Mouse (Mus musculus): ENCODE data around the gene Mtg1.

Gene Mtg1

DNA sequence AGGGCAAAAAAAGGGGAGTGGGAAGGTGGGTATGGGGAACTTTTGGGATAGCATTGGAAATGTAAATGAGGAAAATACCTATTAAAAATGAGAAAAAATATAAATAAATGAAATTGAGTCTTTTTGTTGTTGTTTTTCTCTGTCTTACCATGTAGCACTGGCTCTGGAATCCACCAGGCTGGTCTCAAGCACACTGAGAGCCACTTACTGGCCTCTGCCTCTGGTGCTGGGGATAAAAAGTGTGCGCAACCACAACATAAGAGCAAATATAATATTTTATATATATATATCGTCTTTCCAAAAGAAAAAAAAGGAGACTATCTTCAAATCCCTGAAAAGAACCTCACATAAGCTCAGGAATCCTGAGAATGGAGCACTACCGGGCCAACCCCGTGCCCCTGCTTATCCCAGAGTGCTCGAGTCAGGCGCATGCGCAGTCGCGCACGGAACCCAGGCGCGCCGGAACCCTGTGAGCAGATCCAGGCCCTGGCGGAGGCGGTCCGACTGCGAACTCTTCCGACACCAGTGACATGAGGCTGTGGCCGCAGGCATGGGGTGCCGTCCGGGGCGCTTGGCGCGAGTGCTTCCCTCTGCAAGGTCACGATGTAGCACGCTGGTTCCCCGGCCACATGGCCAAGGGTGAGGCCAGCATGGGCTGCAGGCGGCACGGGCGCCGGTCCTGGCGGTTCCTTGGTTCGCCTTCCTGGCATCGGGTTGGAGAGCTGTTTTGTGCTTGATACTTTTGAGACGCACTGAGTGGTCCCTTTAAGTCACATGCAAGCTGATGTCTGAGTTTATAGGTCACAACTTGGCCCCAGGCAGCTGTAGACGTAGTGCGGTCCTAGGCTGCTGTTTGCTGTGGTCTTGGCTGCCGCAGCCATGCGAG is at the start of gene Mtg1:
Gene Mtg1, plus strand, starts transcription at position 430 of the 886 bp plus-strand sequence.
- peak; percentile 96 for DNase-seq (ENCODE audit: low read depth, low spot score)

DNA sequence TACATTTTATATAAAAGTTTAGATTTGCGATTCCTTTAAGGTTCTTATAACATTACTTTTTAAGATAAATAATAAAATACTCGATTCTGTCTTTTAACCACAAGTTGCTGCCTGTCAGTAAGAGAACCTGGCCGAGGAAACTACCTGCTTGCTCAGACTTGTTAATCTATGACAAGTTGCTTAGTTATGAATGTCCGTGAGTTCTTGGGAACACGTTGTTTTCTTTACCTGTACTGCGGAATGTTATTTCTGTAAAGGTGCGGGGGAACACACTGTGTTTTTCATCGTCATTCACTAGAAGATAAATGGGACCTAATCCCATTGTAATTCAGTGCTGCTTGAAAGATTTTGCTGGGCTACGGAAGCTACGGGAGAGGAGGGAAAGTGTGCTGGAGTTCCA is 46.8 kb upstream of the Mtg1 start:
- no peak for DNase-seq (ENCODE audit: low read depth, low spot score)

DNA sequence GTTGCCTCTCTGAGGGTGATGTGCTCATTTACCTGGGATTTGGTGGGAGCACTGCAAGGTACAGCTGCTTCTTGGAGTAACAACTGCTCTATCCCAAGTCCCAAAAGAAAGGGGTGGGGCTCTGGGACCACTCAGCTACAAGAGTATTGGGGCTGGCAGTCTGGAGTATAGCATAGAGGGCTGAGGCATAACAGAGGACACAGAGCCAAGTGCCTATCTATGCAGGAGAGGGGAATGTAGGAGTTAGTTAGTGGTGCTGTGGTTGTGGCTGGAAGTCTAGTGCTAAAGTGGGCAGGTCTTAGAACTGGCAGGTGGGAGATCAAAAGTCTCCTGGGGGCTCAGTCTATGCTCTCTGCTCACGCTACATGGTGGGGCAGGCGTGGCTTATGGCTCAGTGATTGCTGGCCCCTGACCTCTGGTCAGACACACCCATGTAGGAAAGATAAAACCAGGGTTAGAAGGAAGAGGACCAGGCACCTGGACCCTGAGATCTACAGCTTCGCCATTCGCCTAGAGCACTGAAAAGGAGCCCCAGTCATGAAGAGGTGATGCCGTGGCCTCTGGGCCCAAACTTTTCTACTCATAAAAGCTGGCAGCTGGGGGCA is 44.3 kb upstream of the Mtg1 start, which contains the start of gene Prap1:
Gene Prap1, plus strand, starts transcription at position 472 of the 605 bp plus-strand sequence.
- DNase-seq (ENCODE audit: low read depth, low spot score) = no peak

DNA sequence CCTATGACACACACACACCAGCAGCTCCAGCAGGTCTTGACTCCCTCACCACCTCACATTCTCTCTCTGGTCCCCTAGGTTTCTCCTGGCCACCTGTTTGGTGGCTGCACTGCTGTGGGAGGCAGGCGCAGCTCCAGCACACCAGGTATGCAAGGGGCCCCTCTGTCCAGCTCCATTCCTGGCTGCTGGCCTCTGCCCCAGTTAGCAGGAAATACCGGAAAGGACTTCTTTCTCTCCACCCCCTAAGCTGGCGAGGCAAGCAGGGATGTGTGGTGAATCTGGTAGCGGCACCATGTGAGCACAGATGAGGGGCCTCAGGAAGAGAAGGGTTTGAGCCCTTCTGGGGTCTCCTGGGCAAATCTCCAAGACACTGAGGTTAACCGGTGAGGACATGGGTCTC is 42.4 kb upstream of the Mtg1 start:
- DNase-seq (ENCODE audit: low read depth, low spot score) = no peak

DNA sequence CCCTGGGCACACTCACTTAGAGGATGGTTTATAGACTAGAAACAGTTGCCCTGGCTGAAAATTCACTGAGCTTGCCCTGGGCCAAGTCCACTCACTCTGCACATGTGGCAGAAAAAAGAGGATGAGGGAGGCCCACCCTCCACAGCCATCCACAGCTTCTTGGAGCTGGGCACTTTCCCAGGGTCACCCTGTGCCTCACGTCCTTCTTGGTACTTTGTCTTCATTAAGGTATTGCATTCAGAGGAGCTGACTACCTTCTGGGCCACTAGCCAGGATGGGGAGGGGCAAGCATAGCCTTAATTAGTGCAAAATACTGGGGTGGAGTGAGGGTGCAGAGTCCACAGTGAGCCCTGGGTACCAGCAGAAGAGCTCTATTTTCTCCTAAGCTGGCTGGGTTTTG is 41.8 kb upstream of the Mtg1 start:
- DNase-seq (ENCODE audit: low read depth, low spot score) = no peak

DNA sequence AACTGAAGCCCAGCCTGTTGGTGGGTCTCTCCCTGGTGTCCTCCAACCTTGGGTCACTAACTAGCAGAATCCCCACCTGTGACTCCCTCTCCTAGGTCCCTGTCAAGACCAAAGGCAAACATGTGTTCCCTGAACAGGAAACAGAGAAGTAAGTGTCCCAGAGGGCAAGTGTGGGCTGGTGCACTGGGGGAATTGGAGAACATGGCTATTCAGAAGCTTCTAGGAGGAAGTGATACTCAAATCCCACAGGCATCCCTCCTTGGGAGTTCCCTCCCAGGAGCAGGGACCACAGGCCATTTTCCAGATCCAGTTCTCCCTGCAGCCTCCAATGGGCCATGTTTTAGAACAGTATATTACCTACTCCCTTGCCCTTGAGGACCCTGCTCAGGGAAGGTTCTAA is 41.3 kb upstream of the Mtg1 start:
- no peak for DNase-seq (ENCODE audit: low read depth, low spot score)

DNA sequence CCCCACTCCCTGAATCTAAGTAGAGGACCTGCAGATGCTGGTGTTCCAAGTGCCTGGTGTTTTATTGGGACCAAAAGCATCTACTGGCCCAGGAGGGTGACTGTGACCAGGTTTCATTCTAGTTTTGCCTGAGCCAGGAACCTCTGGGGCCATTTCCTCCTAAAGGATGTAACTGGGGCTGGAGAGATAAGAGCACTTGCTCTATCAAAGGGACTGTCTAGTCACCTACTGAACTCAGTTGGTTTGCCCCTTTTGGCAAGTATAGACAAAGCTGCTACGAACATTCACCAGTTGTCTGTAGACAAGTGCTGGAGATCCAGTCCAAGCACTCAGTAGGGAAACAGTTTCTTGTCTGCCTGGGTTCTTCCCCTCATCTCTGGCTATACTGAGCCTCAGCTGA is 38.9 kb upstream of the Mtg1 start:
- no peak for DNase-seq (ENCODE audit: low read depth, low spot score)

DNA sequence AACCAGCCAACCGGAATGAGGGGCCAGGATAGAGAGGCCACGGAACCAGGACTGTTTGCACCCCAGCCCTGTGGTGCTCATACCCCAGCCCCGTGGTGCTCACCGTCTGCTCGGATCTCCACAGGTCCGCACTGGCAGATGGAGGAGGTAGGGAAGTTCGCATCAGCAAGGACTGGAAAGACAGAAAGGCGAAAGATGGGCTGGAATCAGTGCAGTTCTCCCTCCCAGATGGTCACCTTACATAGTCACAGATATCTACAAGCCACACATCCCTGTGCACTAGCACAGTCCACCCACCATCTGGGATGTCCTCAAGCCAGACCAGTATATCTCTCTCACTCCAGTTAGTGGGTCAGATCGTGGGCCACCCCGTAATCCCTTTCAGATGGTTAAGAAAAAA is 35.9 kb upstream of the Mtg1 start:
- no peak for DNase-seq (ENCODE audit: low read depth, low spot score)

DNA sequence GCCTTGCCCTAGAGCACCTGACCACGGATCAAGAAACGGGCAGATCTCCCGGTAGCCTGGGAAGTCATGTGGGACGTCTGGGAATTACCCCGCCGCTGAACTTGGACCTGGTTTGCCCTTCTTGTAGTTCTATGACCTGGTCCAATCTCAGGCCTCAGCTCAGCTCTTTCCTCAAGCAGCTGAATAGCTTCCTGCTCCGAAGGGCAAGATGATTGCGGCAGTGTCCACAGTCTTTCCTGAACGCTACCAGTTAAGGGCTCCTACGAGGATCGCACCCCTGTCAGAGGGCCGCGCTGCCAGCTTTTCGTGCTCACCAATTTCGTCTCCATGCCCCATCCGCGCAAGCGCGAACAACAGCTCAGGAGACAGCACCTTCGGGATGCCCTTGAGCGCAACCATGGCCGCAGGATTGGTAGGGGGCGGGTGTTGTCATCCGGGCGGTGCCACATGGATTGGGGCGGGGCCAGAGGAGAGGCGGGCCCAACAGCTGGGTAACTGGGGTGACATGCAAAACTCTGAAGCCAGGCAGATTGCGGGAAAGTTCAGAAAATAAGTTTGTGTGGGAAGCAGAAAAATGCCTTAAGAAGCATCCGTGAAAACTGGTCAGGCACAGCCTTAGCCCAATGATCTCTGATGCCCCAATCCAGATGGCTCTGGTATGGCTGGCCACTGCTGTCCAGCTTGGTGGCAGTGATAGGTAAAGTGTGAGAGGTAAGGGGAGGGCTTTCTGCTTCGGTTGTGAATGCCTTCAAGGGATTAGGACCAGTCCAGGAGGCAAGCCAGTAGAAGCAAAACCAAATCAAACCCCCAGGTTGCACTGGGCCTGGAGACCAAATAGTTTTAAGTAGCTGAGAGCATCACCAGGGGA is 35.1 kb upstream of the Mtg1 start, which contains the start of gene Fuom:
Gene Fuom, minus strand, starts transcription at position 449 of the 868 bp plus-strand sequence.
- peak; percentile 93 for DNase-seq (ENCODE audit: low read depth, low spot score)

DNA sequence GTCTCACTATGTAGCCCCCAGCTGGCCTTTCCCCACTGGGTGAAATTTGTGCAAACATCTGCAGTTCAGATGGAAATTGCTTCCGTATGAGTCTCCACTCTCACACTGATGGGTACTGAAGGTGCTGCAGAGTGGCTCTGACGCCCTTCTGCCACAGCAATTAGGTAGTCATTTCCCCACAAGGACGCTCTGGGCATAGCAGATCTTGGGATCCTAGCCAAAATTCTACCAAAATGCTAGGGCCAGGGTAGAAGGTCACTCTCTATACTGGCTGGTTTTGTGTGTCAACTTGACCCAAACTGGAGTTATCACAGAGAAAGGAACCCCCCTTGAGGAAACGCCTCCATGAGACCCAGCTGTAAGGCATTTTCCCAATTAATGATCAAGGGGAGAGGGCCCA is 33.4 kb upstream of the Mtg1 start:
- no peak for DNase-seq (ENCODE audit: low read depth, low spot score)

DNA sequence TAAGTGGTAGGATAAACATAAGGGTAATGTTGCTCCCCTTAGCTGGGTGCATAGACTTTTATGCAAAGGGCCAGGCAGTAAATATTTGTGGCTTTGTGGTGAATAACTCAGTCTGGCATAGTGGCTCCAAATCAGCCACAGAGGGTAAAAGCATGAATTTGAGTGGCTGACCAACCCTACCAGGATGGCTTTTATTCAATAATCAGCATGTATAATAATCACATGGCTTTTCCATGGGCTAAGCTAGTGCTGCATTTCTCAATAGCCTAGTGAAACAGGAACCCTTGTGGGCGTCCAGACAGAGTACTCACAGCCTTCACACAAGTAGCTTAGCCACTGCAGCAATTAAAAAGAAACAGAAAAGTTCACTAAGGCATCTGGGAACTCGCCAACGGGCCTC is 25.4 kb upstream of the Mtg1 start:
- no peak for DNase-seq (ENCODE audit: low read depth, low spot score)

DNA sequence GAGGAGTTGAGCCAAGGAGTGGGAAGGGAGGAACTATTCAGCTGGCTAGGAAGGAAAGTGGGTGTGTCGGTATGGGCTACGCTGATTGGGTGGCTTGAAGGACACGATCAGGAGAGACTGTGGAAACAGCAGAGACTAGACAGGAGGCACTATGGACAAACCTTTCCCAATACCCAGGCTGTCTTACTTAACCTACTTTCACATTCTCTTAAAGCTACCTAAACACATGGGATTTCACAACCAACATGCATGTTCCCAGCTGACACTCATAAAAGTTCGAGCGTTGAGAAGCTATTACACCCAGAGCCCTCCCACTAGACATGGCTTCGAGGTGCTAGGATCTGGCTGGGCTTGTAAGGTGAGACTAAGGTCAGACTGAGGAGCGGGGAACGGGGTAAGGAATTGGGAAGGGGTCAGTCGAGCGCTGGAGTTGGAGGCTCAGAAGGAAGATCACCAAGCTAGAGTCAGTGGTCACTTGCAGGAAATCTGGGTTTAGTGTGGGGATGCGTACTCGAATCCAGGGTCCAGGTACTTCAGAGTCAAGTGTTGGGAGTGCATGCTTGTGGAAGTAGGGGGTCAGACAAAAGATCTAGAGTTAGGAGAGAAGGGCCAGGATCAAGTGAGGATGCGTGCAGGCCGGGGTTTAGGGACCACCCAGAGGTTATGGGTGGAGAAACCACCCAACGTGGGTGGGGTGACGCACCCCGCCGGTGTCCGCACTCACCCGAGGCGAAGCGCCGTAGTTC is 21.6 kb upstream of the Mtg1 start, which contains the start of gene Paox:
Gene Paox, plus strand, starts transcription at position 217 of the 746 bp plus-strand sequence.
- peak; percentile 85 for DNase-seq (ENCODE audit: low read depth, low spot score)

DNA sequence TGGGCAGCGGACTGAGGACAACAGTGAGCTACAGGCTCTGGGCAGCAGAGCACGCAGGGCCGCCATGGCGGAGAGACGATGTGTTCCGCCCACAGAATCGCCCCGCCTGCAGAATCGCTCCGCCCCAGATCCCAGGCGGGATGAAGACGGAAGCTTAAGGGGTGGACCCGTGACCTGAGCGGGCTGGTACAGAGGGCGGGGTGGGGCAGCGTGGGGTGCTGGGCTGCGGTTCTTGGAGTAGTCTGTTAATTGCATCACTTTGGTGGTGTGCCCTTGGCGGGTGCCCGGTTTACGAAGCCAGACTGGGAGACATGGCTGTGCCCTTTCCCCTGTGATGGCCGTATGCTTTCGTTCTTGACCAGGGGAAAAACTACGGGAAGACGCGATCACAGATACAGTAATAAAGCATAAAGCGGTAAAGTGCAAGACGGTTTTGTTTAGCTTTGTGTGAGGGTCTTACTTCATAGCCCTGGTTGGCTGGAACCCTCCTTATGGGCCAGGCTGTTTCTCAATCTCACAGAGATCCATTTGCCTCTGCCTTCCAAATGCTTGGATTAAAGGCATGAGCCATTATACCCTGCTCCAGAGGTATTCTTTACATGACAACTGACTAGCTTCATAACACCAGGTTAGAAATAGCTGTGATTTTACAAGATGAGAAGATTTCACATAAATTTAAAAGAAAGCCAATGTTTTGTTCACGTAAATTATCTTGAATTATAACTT is 20.9 kb upstream of the Mtg1 start, which contains the start of gene Echs1:
Gene Echs1, minus strand, starts transcription at position 148 of the 726 bp plus-strand sequence.
- peak; percentile 91 for DNase-seq (ENCODE audit: low read depth, low spot score)

DNA sequence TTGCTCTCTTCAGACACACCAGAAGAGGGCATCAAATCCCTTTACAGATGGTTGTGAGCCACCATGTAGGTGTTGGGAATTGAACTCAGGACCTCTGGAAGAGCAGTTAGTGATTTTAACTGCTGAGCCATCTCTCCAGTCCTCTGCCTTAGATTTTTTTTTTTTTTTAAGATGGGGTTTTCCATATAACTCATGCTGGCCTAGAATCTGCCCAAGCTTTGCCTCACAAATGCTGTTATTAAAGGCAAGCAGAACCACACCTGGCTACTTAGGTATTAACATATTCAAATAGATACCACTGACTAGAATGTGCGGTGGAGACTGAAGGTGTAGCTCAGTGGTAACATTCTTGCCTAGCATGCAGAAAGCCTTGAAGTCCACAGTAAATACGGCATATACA is 16.9 kb upstream of the Mtg1 start:
- DNase-seq (ENCODE audit: low read depth, low spot score) = no peak

DNA sequence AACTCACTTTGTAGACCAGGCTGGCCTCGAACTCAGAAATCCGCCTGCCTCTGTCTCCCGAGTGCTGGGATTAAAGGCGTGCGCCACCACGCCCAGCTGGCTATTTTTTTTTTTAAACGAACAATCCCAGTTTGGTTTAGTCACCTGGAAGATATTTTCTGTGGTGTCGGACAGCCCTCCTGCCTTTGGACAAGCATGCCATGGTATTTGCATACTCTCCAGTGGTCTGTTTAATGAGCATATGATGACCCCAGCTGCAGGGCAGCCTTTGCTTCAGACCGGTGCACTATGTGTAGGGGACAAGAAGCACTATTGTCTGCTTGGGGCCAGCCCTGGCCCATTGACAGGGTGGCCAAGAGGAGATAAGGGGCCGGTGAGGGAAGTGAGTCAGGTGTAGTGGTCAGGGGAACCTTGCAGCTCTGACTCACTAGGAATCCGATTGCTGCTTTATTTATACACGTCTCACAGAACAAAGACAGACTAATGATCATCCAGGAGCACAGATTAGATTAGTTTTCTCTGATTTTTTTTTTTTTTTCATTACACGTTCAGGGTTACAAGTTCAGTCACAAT is 15.9 kb upstream of the Mtg1 start:
- no peak for DNase-seq (ENCODE audit: low read depth, low spot score)

DNA sequence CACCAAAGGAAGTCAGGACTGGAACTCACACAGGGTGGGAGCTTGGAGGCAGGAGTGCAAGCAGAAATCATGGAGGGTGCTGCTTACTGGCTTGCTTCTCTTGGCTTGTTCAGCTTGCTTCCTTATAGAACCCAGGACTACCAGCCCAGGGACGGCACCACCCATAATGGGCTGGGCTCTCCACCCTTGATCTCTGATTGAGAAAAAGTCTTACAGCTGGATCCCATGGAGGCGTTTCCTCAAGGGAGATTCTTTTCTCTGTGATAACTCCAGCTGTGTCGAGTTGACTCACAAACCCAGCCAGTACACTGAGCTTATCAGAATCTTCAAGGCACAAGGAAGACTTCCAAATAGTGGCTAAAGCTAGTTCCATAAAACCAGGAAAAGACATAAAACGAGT is 14.6 kb upstream of the Mtg1 start:
- DNase-seq (ENCODE audit: low read depth, low spot score) = peak; percentile 44

DNA sequence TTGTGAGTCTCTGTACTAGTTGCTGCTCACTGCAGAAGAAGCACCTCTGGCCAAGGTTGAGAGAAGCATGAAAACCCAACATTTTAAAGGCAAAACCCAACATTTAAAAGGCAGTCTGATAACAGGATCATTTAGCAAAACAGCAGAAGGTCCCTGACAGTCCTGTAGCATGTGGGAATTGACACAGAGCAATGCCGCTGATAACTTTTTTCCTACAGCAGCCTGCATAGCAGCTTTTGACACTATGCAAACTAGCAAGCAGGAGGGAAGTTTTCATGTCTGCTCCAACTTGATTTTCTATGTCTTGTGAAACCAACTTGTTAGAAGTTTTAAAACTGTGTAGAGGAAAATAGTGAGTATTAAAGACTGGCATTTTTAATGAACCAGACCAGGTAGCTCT is 13.0 kb upstream of the Mtg1 start:
- no peak for DNase-seq (ENCODE audit: low read depth, low spot score)

DNA sequence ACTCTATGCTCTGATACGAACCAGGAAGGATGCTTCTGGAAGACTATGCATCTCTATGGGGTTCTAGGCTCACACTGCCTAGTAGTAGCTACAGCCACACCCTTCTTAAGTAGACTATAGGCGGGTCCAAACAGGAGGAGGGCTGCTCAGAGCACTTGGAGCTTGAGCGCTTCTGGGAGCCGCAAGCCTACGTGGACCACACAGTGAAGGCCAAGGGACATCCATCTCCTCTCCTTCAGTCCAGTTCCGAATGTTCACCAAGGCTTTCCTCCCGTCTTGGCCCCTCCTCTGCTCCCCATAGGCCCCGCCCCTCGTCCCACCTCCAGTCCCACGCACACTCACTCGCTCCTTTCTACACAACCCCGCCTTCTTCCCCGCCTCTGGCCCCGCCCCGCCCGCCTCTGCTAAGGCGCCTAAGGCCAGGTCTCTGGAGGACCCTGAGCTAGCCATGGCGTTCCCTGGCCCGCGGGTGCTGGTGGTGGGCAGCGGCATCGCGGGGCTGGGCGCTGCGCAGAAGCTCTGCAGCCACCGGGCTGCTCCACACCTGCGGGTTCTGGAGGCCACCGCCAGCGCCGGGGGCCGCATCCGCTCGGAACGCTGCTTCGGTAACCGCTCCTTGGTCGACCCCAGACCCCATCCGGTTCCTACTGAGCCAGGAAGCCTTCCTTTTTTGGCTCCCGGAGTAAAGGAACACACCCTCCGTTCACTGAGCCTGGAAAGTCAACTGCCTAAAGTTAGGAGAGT is 11.9 kb upstream of the Mtg1 start:
- peak; percentile 93 for DNase-seq (ENCODE audit: low read depth, low spot score)

DNA sequence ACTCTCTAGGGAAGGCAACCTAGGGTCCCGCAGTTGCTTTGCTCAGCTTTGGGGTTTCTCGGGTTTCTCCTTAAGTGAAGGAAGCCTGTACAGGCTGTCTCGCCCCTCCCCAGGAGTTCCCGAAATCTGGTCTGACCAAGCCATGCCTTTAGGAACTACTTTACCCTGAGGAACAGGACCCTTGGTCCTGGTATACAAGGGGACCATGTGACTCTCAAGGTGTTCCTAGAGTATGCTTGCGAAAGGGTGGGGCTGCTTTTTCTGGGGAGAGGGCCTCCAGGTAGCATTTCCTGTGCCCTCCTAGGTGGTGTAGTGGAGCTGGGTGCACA is 11.4 kb upstream of the Mtg1 start:
- DNase-seq (ENCODE audit: low read depth, low spot score) = no peak

DNA sequence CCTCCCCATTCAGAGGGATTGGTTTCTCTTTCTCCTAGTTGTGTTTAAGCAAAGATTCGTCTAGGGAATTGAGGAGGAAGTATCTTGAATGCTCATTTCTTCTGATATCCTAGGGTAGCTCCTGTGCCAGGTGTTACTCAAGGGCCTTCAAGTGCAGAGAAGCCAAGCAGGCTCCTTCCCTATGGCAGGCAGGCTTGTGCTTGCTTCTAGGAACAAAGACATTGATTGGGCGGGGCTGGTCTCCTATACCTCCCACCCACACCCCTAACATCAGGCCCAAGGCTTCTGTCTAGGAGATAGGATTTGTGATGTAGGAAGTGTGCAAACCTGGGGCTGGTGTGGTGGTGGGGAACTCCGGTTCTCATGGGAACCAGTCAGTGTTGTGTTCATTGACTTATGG is 10.4 kb upstream of the Mtg1 start:
- peak; percentile 20 for DNase-seq (ENCODE audit: low read depth, low spot score)
